Mouse (Mus musculus): ENCODE measurements around the gene Rbl1. TPM values are rescaled to one million over a fixed set of nuclear protein-coding genes. Genes with fewer than 3 reads are reported as not detected.

Gene Rbl1
- polyA plus RNA-seq, 1 experiment from 2014 or later: 20.9 TPM

GRCm38 (mm10) chr2:157141962-157142361, 62.4 kb downstream of the Rbl1 start:
- 44% methylated on average over 4 of the region's 4 CpGs for WGBS (ENCODE audit: insufficient replicate concordance)
- ATAC-seq (ENCODE audit: insufficient read depth): no peak
- Histone ChIP-seq H3K27ac (replicated peaks) (no peak overlapping the region), H3K4me2 (no peak overlapping the region), H3K27me3 (no peaks in the 10 kb centered on the region), H3K4me1 (replicated peaks) (peaks cover 14% of the 10 kb centered on the region), H3K9ac (no peak overlapping the region), H3K36me3 (replicated peaks) (peaks cover 28% of the 10 kb centered on the region), H3K9me3 (replicated peaks) (no peaks in the 10 kb centered on the region), H3K4me3 (replicated peaks) (no peak overlapping the region)

DNA sequence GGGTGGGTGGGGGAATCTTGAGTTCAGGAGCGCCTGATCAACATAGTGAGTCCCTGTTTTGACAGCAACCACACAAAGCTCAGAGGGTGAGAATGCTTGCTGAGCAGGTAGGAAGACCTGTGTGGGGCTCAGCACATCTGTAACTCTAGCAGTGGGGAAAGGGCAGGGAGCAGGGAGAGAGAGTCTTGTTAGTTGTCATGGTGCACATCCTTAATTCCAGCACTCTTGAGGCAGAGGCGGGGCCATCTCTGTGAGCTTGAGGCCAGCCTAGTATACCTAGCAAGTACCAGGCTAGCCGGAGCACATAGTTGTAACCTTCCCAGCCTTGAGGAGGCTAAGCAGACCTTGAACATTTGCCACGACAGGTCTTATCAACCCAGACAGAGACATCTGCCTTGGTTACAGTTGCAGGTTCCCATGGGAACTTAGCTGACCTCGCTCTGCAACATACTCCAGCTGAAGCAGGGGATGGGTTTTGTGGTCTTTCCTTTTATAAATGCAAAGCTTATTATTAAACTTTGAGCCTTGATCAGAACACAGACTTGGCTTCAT, 65.0 kb downstream of the Rbl1 start:
- H3K4me3 ChIP-seq (replicated peaks): no peak overlapping the region

DNA sequence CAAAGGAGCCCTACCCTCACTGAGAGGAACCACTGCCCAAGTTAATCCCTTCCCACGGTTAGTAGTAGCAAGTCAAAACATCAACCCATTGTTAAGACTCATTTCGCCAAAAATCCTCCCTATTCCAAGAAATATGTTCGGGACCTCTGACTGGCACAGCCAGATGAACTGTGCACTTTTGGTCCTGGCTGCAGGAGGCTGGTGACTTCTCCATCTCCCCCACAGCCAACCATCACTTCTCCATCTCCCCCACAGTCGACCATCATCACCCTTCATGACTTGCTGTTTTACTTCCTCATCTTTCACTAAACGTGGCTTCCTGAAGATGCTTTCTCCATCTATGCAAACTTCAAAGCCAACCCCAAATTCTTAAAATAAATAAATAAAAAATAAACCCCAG, 65.5 kb downstream of the Rbl1 start:
- Histone ChIP-seq H3K27me3 (no peaks in the 10 kb centered on the region), H3K9me3 (replicated peaks) (no peaks in the 10 kb centered on the region), H3K36me3 (replicated peaks) (peaks cover under 1% of the 10 kb centered on the region; the same call in 1 of the 2 replicates), H3K4me2 (no peak overlapping the region), H3K4me1 (replicated peaks) (peaks cover 35% of the 10 kb centered on the region), H3K27ac (replicated peaks) (no peak overlapping the region), H3K4me3 (replicated peaks) (no peak overlapping the region), H3K9ac (no peak overlapping the region)
- no peak for ATAC-seq (ENCODE audit: insufficient read depth)
- 35% methylated on average over 5 of the region's 5 CpGs for WGBS (ENCODE audit: insufficient replicate concordance)

More for the DNA sequence above, 65.0 kb downstream of the Rbl1 start:
- Histone ChIP-seq H3K27ac (replicated peaks) (no peak overlapping the region), H3K4me2 (no peak overlapping the region), H3K9ac (no peak overlapping the region), H3K27me3 (no peaks in the 10 kb centered on the region), H3K36me3 (replicated peaks) (peaks cover 6% of the 10 kb centered on the region), H3K9me3 (replicated peaks) (no peaks in the 10 kb centered on the region), H3K4me1 (replicated peaks) (peaks cover 30% of the 10 kb centered on the region)
- no peak for ATAC-seq (ENCODE audit: insufficient read depth)
- 51% methylated on average over 5 of the region's 5 CpGs for WGBS (ENCODE audit: insufficient replicate concordance)

DNA sequence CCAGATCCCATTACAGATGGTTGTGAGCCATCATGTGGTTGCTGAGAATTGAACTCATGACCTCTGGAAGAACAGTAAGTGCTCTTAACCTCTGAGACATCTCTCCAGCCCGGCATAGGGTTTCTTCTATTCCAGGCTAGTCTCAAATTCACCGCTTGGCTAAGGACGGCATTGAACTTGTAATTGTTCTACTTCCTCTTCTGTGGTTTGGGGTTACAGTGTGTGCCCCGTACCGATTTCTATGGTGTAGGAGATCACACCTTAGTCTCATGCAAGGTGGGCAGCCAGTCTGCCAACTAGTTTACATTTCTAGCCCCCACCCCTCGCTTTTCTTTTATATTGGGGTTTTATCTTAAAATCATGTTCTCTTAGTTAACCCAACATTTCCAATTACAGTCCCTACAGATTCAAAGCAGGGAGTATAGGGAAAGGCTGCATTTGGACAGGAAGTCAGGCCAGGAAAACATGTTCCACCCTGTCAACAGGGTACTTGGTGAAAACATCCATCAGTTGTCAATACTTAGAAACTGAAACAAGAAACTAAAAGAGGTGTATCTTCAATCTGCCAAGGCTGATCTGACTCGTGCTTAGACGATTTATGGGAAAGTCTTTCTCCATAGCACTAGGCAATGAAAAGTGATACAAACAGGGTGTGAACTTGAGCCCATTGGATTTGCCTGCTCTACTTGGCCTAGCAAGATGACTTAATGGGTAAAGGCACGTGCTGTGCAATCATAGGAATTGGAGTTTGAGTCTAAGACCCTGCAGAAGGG, 66.2 kb downstream of the Rbl1 start:
- Histone ChIP-seq H3K27ac (replicated peaks) (no peak overlapping the region), H3K36me3 (replicated peaks) (no peaks in the 10 kb centered on the region), H3K9ac (no peak overlapping the region), H3K4me3 (replicated peaks) (no peak overlapping the region), H3K27me3 (no peaks in the 10 kb centered on the region), H3K9me3 (replicated peaks) (no peaks in the 10 kb centered on the region), H3K4me2 (no peak overlapping the region), H3K4me1 (replicated peaks) (peaks cover 41% of the 10 kb centered on the region)
- no peak for ATAC-seq (ENCODE audit: insufficient read depth)
- WGBS (ENCODE audit: insufficient replicate concordance): 39% methylated on average over 9 of the region's 9 CpGs

GRCm38 (mm10) chr2:157136646-157137045, 67.7 kb downstream of the Rbl1 start:
- no peak overlapping the region for H3K4me2 ChIP-seq
- no peak for ATAC-seq (ENCODE audit: insufficient read depth)
- peaks cover 55% of the 10 kb centered on the region for H3K4me1 ChIP-seq (replicated peaks)
- H3K27ac ChIP-seq (replicated peaks): peak overlapping the region; percentile 41
- H3K9me3 ChIP-seq (replicated peaks): no peaks in the 10 kb centered on the region
- no peaks in the 10 kb centered on the region for H3K27me3 ChIP-seq
- no peaks in the 10 kb centered on the region for H3K36me3 ChIP-seq (replicated peaks)
- H3K4me3 ChIP-seq (replicated peaks): no peak overlapping the region
- WGBS (ENCODE audit: insufficient replicate concordance): 53% methylated on average over 2 of the region's 2 CpGs
- no peak overlapping the region for H3K9ac ChIP-seq

GRCm38 (mm10) chr2:157136176-157136575, 68.2 kb downstream of the Rbl1 start:
- no peaks in the 10 kb centered on the region for H3K27me3 ChIP-seq
- H3K27ac ChIP-seq (replicated peaks): peak overlapping the region; percentile 92; the same call in 1 of the 2 replicates
- ATAC-seq (ENCODE audit: insufficient read depth): no peak
- no peaks in the 10 kb centered on the region for H3K9me3 ChIP-seq (replicated peaks)
- H3K4me2 ChIP-seq: no peak overlapping the region
- H3K9ac ChIP-seq: no peak overlapping the region
- H3K4me1 ChIP-seq (replicated peaks): peaks cover 57% of the 10 kb centered on the region
- H3K36me3 ChIP-seq (replicated peaks): no peaks in the 10 kb centered on the region
- no peak overlapping the region for H3K4me3 ChIP-seq (replicated peaks)
- WGBS (ENCODE audit: insufficient replicate concordance): 82% methylated on average over 4 of the region's 4 CpGs

DNA sequence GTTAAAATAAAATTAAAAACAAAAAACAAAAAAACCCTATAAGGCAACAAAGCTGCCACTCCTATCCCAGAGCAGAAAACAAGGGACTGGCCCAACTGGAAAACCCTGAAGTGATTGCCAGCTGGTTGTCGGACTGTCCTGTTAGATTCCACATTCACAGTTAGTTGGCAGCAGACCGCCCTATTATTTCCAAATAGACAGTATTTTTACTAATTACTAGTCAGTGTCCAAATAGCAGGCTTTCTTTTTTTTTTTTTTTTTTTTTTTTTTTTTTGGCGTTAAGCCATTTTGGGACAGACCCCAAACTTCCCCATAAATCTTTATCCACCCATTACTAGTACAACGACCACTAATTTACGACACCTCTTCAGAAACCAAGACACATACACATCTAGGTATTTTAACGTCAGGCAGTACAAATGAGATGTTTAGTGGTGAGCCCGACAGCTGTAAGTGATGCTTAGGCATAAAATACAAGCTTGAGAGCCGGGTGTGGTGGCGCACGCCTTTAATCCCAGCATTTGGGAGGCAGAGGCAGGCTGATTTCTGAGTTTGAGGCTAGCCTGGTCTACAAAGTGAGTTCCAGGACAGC, 68.7 kb downstream of the Rbl1 start:
- H3K36me3 ChIP-seq (replicated peaks): no peaks in the 10 kb centered on the region
- no peaks in the 10 kb centered on the region for H3K27me3 ChIP-seq
- peak overlapping the region; percentile 96 for H3K4me2 ChIP-seq
- H3K4me1 ChIP-seq (replicated peaks): peaks cover 62% of the 10 kb centered on the region
- WGBS (ENCODE audit: insufficient replicate concordance): 79% methylated on average over 10 of the region's 10 CpGs
- H3K9me3 ChIP-seq (replicated peaks): no peaks in the 10 kb centered on the region
- peak overlapping the region; percentile 33; the same call in 1 of the 2 replicates for H3K9ac ChIP-seq
- no peak for ATAC-seq (ENCODE audit: insufficient read depth)
- peak overlapping the region; percentile 92 for H3K27ac ChIP-seq (replicated peaks)
- peak overlapping the region; percentile 82 for H3K4me3 ChIP-seq (replicated peaks)

DNA sequence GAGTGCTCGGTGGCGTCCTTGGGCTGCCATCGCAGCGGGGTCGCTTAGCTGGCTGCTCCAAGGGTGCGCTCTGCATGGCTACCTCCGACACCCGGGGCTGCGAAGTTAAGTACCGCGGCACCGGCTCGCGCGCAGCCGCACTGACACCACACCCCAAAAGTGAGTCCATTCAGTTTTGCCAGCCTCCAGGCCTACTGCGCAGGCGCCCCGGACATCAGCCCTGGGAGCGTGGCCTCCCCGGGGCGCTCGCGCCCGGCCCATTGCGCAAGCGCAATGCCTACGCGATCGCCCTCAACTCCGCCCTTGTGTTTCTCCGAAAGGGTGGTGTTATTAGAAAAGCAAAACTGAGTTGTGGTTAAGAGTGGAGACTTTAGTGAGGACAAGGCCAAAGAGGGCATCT, 69.3 kb downstream of the Rbl1 start, which contains the start of gene Samhd1:
Gene Samhd1, minus strand, starts transcription at position 252 of the 400 bp plus-strand sequence.
- no peaks in the 10 kb centered on the region for H3K9me3 ChIP-seq (replicated peaks)
- ATAC-seq (ENCODE audit: insufficient read depth): peak; percentile 96
- H3K9ac ChIP-seq: peak within 1 kb of the TSS; percentile 85
- no peaks in the 10 kb centered on the region for H3K27me3 ChIP-seq
- H3K4me1 ChIP-seq (replicated peaks): peaks cover 65% of the 10 kb centered on the region
- peak within 1 kb of the TSS; percentile 96 for H3K4me2 ChIP-seq
- no peaks in the 10 kb centered on the region for H3K36me3 ChIP-seq (replicated peaks)
- peak within 1 kb of the TSS; percentile 82 for H3K4me3 ChIP-seq (replicated peaks)
- under 1% methylated on average over 32 of the region's 32 CpGs for WGBS (ENCODE audit: insufficient replicate concordance)
- peak within 1 kb of the TSS; percentile 92 for H3K27ac ChIP-seq (replicated peaks)

DNA sequence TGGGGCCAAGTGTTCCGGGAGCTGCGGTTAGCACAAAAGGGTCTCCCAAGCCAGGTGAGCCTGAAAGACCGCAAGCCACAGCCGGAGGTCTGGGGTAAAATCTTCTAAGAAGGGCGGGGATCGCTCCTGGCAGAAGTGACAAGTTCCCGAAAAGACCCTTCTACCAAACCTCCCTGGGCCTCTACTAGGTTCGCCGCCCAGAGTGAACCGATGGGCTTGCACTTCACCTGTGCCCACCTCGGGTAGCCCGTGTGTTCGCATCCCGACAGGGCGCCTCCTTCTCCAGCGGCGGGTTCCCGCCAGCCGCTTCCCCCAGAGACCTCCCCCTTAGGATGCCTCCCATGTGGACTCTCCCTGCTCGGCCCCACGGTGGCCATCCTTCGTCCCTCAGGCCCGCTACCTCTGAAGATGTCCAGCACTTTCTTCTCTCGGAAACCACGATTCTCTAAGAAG, 69.8 kb downstream of the Rbl1 start:
- Histone ChIP-seq H3K27ac (replicated peaks) (peak overlapping the region; percentile 92), H3K27me3 (no peaks in the 10 kb centered on the region), H3K4me1 (replicated peaks) (peaks cover 68% of the 10 kb centered on the region), H3K9me3 (replicated peaks) (no peaks in the 10 kb centered on the region), H3K4me2 (peak overlapping the region; percentile 96), H3K9ac (peak overlapping the region; percentile 85), H3K36me3 (replicated peaks) (no peaks in the 10 kb centered on the region), H3K4me3 (replicated peaks) (peak overlapping the region; percentile 82)
- under 1% methylated on average over 25 of the region's 25 CpGs for WGBS (ENCODE audit: insufficient replicate concordance)
- peak; percentile 56 for ATAC-seq (ENCODE audit: insufficient read depth)

- peak overlapping the region; percentile 92 for H3K27ac ChIP-seq (replicated peaks)
- WGBS (ENCODE audit: insufficient replicate concordance): 7% methylated on average over 11 of the region's 11 CpGs
Measured at GRCm38 (mm10) chr2:157133769-157134478, 70.4 kb downstream of the Rbl1 start.

More at GRCm38 (mm10) chr2:157133769-157134478, 70.4 kb downstream of the Rbl1 start:
- Histone ChIP-seq H3K27me3 (no peaks in the 10 kb centered on the region), H3K36me3 (replicated peaks) (no peaks in the 10 kb centered on the region), H3K4me1 (replicated peaks) (peaks cover 69% of the 10 kb centered on the region), H3K9ac (peak overlapping the region; percentile 85), H3K9me3 (replicated peaks) (no peaks in the 10 kb centered on the region), H3K4me3 (replicated peaks) (peak overlapping the region; percentile 82), H3K4me2 (peak overlapping the region; percentile 96)
- no peak for ATAC-seq (ENCODE audit: insufficient read depth)

Measured in liver, embryonic 15.5 days (tissue).